Mouse (Mus musculus) liver, embryonic 14.5 days (tissue): ENCODE measurements around the gene Tub. TPM values are rescaled to one million over a fixed set of nuclear protein-coding genes. Genes with fewer than 3 reads are reported as not detected.

ENCODE experiments used
- ATAC-seq: fragments of 200-750 bp; cut with Nextera tagmentation; 2 replicates; pipeline ENCODE4 v1.8.0; 2017; ENCODE audit warnings: moderate number of reproducible peaks, mild to moderate bottlenecking, moderate library complexity; ENCODE audit not compliant: insufficient read depth
- DNase-seq, 3 experiments: peaks; one replicate each; pipeline ENCODE4 v3.0.0-alpha.2; 2012 to 2013; ENCODE audit warnings: low read depth in 3 of 3, low spot score in 3 of 3
- H3K27ac ChIP-seq: fragments of 300-500 bp; sonication (generic); 2 replicates; pipeline ENCODE4 v1.5.1; 2014; ENCODE audit warnings: moderate library complexity, mild to moderate bottlenecking, control low read depth, inconsistent platforms
- H3K27me3 ChIP-seq: fragments of 300-500 bp; sonication (generic); 2 replicates; pipeline ENCODE4 v1.6.1; 2014; ENCODE audit warnings: mild to moderate bottlenecking, low read length, moderate library complexity; ENCODE audit not compliant: control insufficient read depth, insufficient read depth
- H3K36me3 ChIP-seq: fragments of 300-500 bp; sonication (generic); replicated peaks from 2 replicates; pipeline ENCODE4 v1.6.1; 2014; ENCODE audit warnings: low read depth; ENCODE audit not compliant: control insufficient read depth, insufficient read depth
- H3K4me1 ChIP-seq, 2 experiments: fragments of 200-500 bp in 1 of 2; fragments of 300-500 bp in 1 of 2; sonication (generic) in 1 of 2; replicated peaks; 2 replicates each; pipeline ENCODE4 v1.6.1; 2012 to 2014; ENCODE audit warnings: antibody characterized with exemption in 1 of 2, inconsistent platforms in 1 of 2, low read length in 1 of 2; ENCODE audit not compliant: control insufficient read depth in 2 of 2, insufficient read depth in 2 of 2
- H3K4me2 ChIP-seq: fragments of 300-500 bp; sonication (generic); 2 replicates; pipeline ENCODE4 v1.6.1; 2014; ENCODE audit warnings: low read depth, mild to moderate bottlenecking, control low read depth, moderate library complexity
- H3K4me3 ChIP-seq, 2 experiments: fragments of 200-500 bp in 1 of 2; fragments of 300-500 bp in 1 of 2; sonication (generic) in 1 of 2; 2 replicates each; pipeline ENCODE4 v1.5.1; 2012 to 2014; ENCODE audit warnings: low read depth in 2 of 2, low read length in 2 of 2, mild to moderate bottlenecking in 2 of 2, control low read depth in 1 of 2, inconsistent platforms in 1 of 2, moderate library complexity in 1 of 2; ENCODE audit not compliant: insufficient read depth in 1 of 2
- H3K9ac ChIP-seq: fragments of 300-500 bp; sonication (generic); replicated peaks from 2 replicates; pipeline ENCODE4 v1.6.1; 2014; ENCODE audit warnings: mild to moderate bottlenecking, control low read depth, moderate library complexity
- H3K9me3 ChIP-seq: fragments of 300-500 bp; sonication (generic); 2 replicates; pipeline ENCODE4 v1.6.1; 2016; ENCODE audit warnings: low read length, mixed read lengths; ENCODE audit not compliant: control insufficient read depth
- CTCF ChIP-seq: IDR thresholded peaks from 2 replicates; pipeline ENCODE4 v1.5.1; 2016; ENCODE audit warnings: antibody characterized with exemption, low read depth, control low read depth
- EP300 ChIP-seq: IDR thresholded peaks from 2 replicates; pipeline ENCODE4 v1.6.1; 2016; ENCODE audit warnings: antibody characterized with exemption, low read depth
- WGBS: fragments of 180-500 bp; shearing (Covaris S2); extraction: QIAGEN DNeasy Blood & Tissue Kit; methylation state at CpG from one replicate; pipeline ENCODE4 v1.1.7; 2014; ENCODE audit not compliant: insufficient replicate concordance; 5-methylcytosine and 5-hydroxymethylcytosine counted together
- polyA plus RNA-seq, 2 experiments: library from polyadenylated mRNA; depleted of rRNA in 1 of 2; stranded (reverse) in 1 of 2; unstranded in 1 of 2; fragments of >200 nt; fragmentation: Nextera tagmentation in 1 of 2; extraction: Ambion mirVana in 1 of 2; gene quantifications; 2 replicates each; pipeline versions ENCODE4 v1.2.1 to v1.2.3; 2012 to 2014

Tub gene
- polyA plus RNA-seq, 2 experiments, result 0.06 TPM; not detected in 1

DNA sequence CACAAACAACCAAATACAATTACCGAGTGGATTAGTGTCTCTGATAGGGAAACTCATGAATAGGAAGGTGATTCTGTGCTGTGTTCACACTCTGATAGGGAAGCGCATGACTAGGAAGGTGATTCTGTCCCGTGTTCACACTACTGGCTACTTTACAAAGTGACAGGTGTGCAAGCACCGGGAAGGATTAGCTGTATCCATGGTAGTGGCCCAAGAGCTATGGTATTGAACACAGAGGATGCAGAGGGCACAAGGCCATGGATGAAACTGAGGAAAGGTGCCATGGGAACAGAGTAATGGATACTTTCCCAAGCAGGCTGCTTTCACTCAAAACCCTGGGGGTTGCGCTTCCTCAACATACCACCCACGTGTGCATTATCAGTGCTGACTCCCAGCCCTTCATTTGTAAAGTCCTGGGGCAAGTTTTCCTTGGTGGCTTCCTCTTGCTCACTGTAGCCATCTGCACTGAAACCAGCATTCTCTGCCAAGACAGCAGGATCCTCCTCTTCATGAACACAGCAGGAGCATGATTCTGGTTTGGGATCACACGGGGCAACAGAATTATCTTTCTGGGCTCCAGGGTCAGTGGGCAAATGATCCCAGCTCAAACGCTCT is 88.1 kb downstream of the Tub start:
- H3K9ac ChIP-seq, result no peak overlapping the region
- H3K27me3 ChIP-seq, result no peaks in the 10 kb centered on the region
- WGBS, result 63% methylated on average over 8 of the region's 8 CpGs
- no peak for ATAC-seq
- H3K9me3 ChIP-seq, result no peaks in the 10 kb centered on the region
- H3K27ac ChIP-seq, result no peak overlapping the region
- H3K4me3 ChIP-seq, result no peak overlapping the region
- no peak for TF ChIP-seq EP300
- no peak for TF ChIP-seq CTCF
- H3K36me3 ChIP-seq, result no peaks in the 10 kb centered on the region
- DNase-seq, result no peak
- no peak overlapping the region for H3K4me2 ChIP-seq
- no peaks in the 10 kb centered on the region for H3K4me1 ChIP-seq

GRCm38 (mm10) chr7:109038987-109039386 is 88.8 kb downstream of the Tub start:
- Histone ChIP-seq H3K27me3 (no peaks in the 10 kb centered on the region), H3K36me3 (no peaks in the 10 kb centered on the region), H3K4me1 (no peaks in the 10 kb centered on the region), H3K4me3 (no peak overlapping the region), H3K27ac (no peak overlapping the region), H3K9ac (no peak overlapping the region), H3K4me2 (no peak overlapping the region), H3K9me3 (no peaks in the 10 kb centered on the region)
- DNase-seq, result no peak
- TF ChIP-seq CTCF (no peak), EP300 (no peak)
- 47% methylated on average over 1 of the region's 1 CpGs for WGBS
- ATAC-seq, result no peak

DNA sequence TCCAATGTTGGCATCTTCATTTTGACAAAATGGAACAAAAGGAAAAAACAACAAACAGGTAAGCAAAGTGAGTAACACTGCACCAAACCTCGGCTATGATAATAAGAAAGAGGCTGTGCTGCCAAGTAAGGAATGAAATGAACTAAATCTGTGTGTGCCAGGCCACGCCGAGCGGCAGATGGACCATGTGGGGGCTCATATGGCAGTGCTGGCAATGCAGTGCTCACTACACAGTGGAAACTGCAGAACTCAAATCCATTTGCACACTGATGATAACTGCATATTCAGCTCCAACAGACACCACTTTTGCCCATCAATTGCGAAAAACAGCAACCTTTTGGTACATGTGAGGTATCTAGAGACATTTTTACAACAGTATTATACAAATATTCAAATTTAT is 89.3 kb downstream of the Tub start:
- no peak for TF ChIP-seq CTCF
- no peak for TF ChIP-seq EP300
- H3K4me3 ChIP-seq, result no peak overlapping the region
- no peak overlapping the region for H3K27ac ChIP-seq
- no peak overlapping the region for H3K9ac ChIP-seq
- H3K36me3 ChIP-seq, result no peaks in the 10 kb centered on the region
- H3K9me3 ChIP-seq, result no peaks in the 10 kb centered on the region
- WGBS, result 68% methylated on average over 5 of the region's 5 CpGs
- H3K27me3 ChIP-seq, result no peaks in the 10 kb centered on the region
- DNase-seq, result no peak
- H3K4me2 ChIP-seq, result no peak overlapping the region
- ATAC-seq, result no peak
- H3K4me1 ChIP-seq, result no peaks in the 10 kb centered on the region

DNA sequence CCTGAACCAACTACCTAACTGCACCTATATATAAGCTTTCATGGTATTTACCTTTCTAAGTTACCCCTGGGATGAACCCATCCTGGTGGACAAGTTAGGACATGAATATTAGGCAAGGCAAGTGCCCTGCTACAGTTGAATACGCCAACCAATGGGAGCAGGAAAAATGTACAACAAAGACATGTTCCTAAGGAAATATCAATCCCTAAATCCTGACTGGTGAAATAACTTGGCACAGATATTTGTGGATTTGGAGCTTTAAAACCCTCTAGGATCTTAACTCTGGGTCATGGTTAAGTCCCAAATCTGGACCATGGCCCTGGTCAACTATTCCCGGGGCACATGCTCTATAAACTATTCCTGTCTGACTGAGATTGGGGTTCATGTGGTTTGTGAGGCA is 95.7 kb downstream of the Tub start:
- H3K36me3 ChIP-seq, result no peaks in the 10 kb centered on the region
- H3K4me3 ChIP-seq, result no peak overlapping the region
- H3K27ac ChIP-seq, result no peak overlapping the region
- TF ChIP-seq CTCF, result no peak
- no peak for TF ChIP-seq EP300
- no peaks in the 10 kb centered on the region for H3K9me3 ChIP-seq
- no peak overlapping the region for H3K9ac ChIP-seq
- DNase-seq, result no peak
- H3K4me1 ChIP-seq, result no peaks in the 10 kb centered on the region
- H3K4me2 ChIP-seq, result no peak overlapping the region
- no peak for ATAC-seq
- no peaks in the 10 kb centered on the region for H3K27me3 ChIP-seq
- WGBS, result 59% methylated on average over 2 of the region's 2 CpGs

DNA sequence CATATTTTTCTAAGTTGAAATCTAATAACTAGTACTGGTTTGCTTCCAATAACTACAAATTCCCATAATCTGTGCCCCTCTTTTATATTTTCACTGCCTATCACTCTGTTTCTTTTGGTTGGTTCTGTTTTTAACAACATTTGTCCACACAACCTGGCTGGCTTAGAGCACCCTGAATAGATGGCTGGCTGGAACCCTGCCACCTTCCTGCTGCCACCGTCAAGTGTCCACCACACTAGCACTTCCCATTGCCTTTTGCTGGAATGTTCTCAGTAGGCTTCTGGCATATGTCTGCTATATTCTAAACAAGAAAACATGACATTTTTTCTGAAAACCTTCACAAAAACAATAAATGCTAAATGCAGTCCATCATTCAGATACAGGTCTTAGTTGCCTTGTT is 100.7 kb downstream of the Tub start:
- DNase-seq (no peak), ATAC-seq (no peak)
- Histone ChIP-seq H3K36me3 (no peaks in the 10 kb centered on the region), H3K9me3 (no peaks in the 10 kb centered on the region), H3K4me2 (no peak overlapping the region), H3K9ac (no peak overlapping the region), H3K27me3 (no peaks in the 10 kb centered on the region), H3K27ac (no peak overlapping the region), H3K4me1 (no peaks in the 10 kb centered on the region), H3K4me3 (no peak overlapping the region)
- 65% methylated on average over 1 of the region's 1 CpGs for WGBS
- TF ChIP-seq CTCF (no peak), EP300 (no peak)
